Mouse (Mus musculus) yolk sac, embryonic 10.5 days (tissue): ENCODE results near the gene Sbk1.

Source experiments
- DNase-seq: peaks from one replicate; pipeline ENCODE4 v3.0.0-alpha.2; 2017; ENCODE audit warnings: low spot score

The Sbk1 gene

GRCm38 (mm10) chr7:126339521-126339971 lies 67.1 kb downstream of the Sbk1 start:
- no peak for DNase-seq

GRCm38 (mm10) chr7:126340206-126340618 lies 67.8 kb downstream of the Sbk1 start:
- DNase-seq: peak; percentile 30

DNA sequence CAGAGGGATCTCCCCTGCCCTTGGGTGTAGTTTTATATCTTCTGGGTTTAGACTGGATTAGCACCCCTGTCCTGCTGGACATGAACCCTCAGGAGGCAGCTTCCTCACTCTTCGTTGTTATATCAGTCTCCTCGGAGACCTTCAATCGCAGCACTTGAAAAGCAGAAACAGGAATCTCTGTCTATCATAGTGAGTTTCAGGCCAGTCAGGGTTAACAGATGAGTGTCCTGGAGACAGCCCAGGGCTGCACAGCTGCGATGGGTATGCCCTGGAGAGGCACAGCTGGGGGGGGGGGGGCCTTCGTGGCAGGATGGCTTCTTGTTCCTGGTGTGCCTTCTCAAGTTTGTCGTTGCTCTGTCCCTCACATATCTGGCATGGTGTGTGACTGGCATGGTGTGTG lies 68.5 kb downstream of the Sbk1 start:
- DNase-seq: no peak
